Mouse (Mus musculus) midbrain, embryonic 16.5 days (tissue): Measurements from ENCODE around the gene Skint4. TPM values are rescaled to one million over a fixed set of nuclear protein-coding genes. Genes with fewer than 3 reads are reported as not detected.

Experiments
- ATAC-seq: fragments of 200-750 bp; cut with Nextera tagmentation; 2 replicates; pipeline ENCODE4 v1.8.0; 2017; ENCODE audit warnings: moderate TSS enrichment
- H3K27ac ChIP-seq: fragments of 300-500 bp; sonication (generic); 2 replicates; pipeline ENCODE4 v1.5.1; 2014; ENCODE audit warnings: mild to moderate bottlenecking, low read length, mixed read lengths
- H3K27me3 ChIP-seq: fragments of 300-500 bp; sonication (generic); 2 replicates; pipeline ENCODE4 v1.6.1; 2014; ENCODE audit warnings: low read depth, low read length, mixed read lengths; ENCODE audit not compliant: control insufficient read depth, insufficient read depth
- H3K36me3 ChIP-seq: fragments of 300-500 bp; sonication (generic); 2 replicates; pipeline ENCODE4 v1.6.1; 2014; ENCODE audit warnings: mild to moderate bottlenecking, low read length, moderate library complexity, mixed read lengths; ENCODE audit not compliant: control insufficient read depth, insufficient read depth
- H3K4me1 ChIP-seq: fragments of 300-500 bp; sonication (generic); 2 replicates; pipeline ENCODE4 v1.6.1; 2014; ENCODE audit warnings: mild to moderate bottlenecking, low read length, mixed read lengths; ENCODE audit not compliant: control insufficient read depth, insufficient read depth
- H3K4me2 ChIP-seq: fragments of 300-500 bp; sonication (generic); 2 replicates; pipeline ENCODE4 v1.6.1; 2014; ENCODE audit warnings: mild to moderate bottlenecking, low read length, mixed read lengths
- H3K4me3 ChIP-seq: fragments of 300-500 bp; sonication (generic); 2 replicates; pipeline ENCODE4 v1.5.1; 2014; ENCODE audit warnings: low read depth, mild to moderate bottlenecking, low read length, moderate library complexity, mixed read lengths
- H3K9ac ChIP-seq: fragments of 300-500 bp; sonication (generic); 2 replicates; pipeline ENCODE4 v1.6.1; 2014; ENCODE audit warnings: low read depth, low read length, mixed read lengths
- H3K9me3 ChIP-seq: fragments of 300-500 bp; sonication (generic); replicated peaks from 2 replicates; pipeline ENCODE4 v1.6.1; 2014; ENCODE audit warnings: mild to moderate bottlenecking, low read length, mixed read lengths; ENCODE audit not compliant: control insufficient read depth, poor library complexity, severe bottlenecking
- polyA plus RNA-seq: library from polyadenylated mRNA; unstranded; fragments of >200 nt; fragmentation: Nextera tagmentation; extraction: Ambion mirVana; gene quantifications from 2 replicates; pipeline ENCODE4 v1.2.1, GENCODE M21; 2015

Gene Skint4
- not detected in 2 replicates for polyA plus RNA-seq

GRCm38 (mm10) chr4:112071716-112072115 is at the start of gene Skint4:
Gene Skint4 (plus strand): TSS chr4:112072016.
- Histone ChIP-seq H3K4me1 (no peaks in the 10 kb centered on the region), H3K36me3 (no peaks in the 10 kb centered on the region), H3K4me2 (no peak within 1 kb of the TSS), H3K27ac (no peak within 1 kb of the TSS), H3K9ac (no peak within 1 kb of the TSS), H3K9me3 (no peaks in the 10 kb centered on the region), H3K4me3 (no peak within 1 kb of the TSS), H3K27me3 (no peaks in the 10 kb centered on the region)
- ATAC-seq: no peak

Other genes with a start within 250 kb of the Skint4 start
- not detected in 2 replicates for gene Slc5a9, start 169.1 kb upstream of the Skint4 start, polyA plus RNA-seq
- not detected in 2 replicates for gene Skint8, start 152.6 kb upstream of the Skint4 start, polyA plus RNA-seq
- gene Skint7, start 99.1 kb upstream of the Skint4 start, polyA plus RNA-seq: not detected in 2 replicates
- gene Skint1, start 65.7 kb upstream of the Skint4 start, polyA plus RNA-seq: not detected in 2 replicates
- gene Skint3, start 160.2 kb downstream of the Skint4 start, polyA plus RNA-seq: not detected in 2 replicates